ENCODE assay signal across 21 mouse cellular contexts in the genomic region with DNA sequence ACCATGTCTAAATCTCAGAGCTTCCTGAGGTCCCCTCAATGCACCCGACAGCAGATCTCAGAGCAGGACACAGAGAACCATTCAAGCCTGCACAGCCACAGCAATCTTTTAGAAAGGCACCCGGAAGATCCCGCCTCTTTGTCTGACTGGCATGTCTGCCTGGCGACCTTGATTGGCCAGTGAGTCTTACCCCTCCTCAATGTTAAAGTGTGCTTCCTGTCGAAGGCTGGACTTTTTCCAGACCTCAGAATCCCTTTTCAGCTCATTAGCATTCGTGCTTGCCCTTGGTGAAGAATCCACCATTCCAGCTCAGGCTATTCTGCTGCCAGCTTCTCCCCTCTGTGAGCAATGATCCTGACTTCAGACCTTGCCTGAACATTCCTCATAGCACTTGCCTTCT. TPM values are rescaled to one million over a fixed set of nuclear protein-coding genes. Genes with fewer than 3 reads are reported as not detected.
DNase-seq lines count a peak whose midpoint lies in the region; TF ChIP-seq lines count a peak whose summit lies in the region.
"Not testable (repeated sequence)": the region's sequence is repeated elsewhere in the genome, so short reads cannot be mapped to it uniquely, and the experiment has no call there.
"Had no signal": no experiment of that assay in that cellular context is flagged by ENCODE, and none has a peak within 500 bp of the region (broad histone marks: within the 10 kb centered on the region; RNA-seq: fewer than 3 reads in every experiment).

A gene (minus strand): TSS at position 101 of the 400 bp plus-strand sequence.

- not testable (repeated sequence) for TF ChIP-seq EP300 in ES-Bruce4 (IDR thresholded peaks at IDR 0.05; ENCODE audit: insufficient read depth, low read depth, low read length)

- H3K9me3 ChIP-seq in E14TG2a.4 (ENCODE audit: low read length), result peaks cover 12% of the 10 kb centered on the region
- not testable (repeated sequence) for H3K9me3 ChIP-seq in ES-Bruce4 (replicated peaks; ENCODE audit: control insufficient read depth, insufficient read depth, low read length, poor library complexity, severe bottlenecking); ES-E14 (ENCODE audit: control insufficient read depth, insufficient read depth, low read depth, low read length)

- peaks cover 15% of the 10 kb centered on the region for H3K4me1 ChIP-seq in E14TG2a.4 (replicated peaks; ENCODE audit: low read depth, low read length)
- H3K4me1 ChIP-seq in ES-Bruce4 (ENCODE audit: control insufficient read depth, insufficient read depth, low read length); ES-E14 (ENCODE audit: control insufficient read depth in 2 of 2, insufficient read depth in 2 of 2, low read length in 2 of 2, poor library complexity in 1 of 2): not testable (repeated sequence)

- not testable (repeated sequence) for TF ChIP-seq POLR2A in ES-Bruce4 (IDR thresholded peaks at IDR 0.05; ENCODE audit: insufficient read depth, low read length)

- not testable (repeated sequence) for TF ChIP-seq CTCF in E14TG2a.4 (conservative IDR thresholded peaks at IDR 0.05; ENCODE audit: low read length); ES-Bruce4 (IDR thresholded peaks at IDR 0.05; ENCODE audit: low read depth, low read length)

- H3K27me3 ChIP-seq in E14TG2a.4 (ENCODE audit: insufficient read depth, low read length); ES-Bruce4 (ENCODE audit: control insufficient read depth, insufficient read depth, low read length, poor library complexity, severe bottlenecking): not testable (repeated sequence)

- in situ Hi-C loops in ES-E14 (cut with MboI; ENCODE audit: low sequenced_read_pairs in 2 of 2, unreplicated experiment in 2 of 2), result not testable (repeated sequence)

- not testable (repeated sequence) for H3K27ac ChIP-seq in ES-Bruce4 (ENCODE audit: insufficient read depth, low read length)
- H3K27ac ChIP-seq in ES-E14 (ENCODE audit: insufficient read depth, low read depth, low read length, poor library complexity, severe bottlenecking), result peak within 1 kb of the TSS; percentile 66; the same call in 1 of the 2 replicates

- peaks cover 22% of the 10 kb centered on the region for H3K36me3 ChIP-seq in E14TG2a.4 (ENCODE audit: insufficient read depth, low read length)
- H3K36me3 ChIP-seq in ES-Bruce4 (ENCODE audit: control insufficient read depth, insufficient read depth, low read length, poor library complexity, severe bottlenecking); ES-E14 (ENCODE audit: control insufficient read depth, insufficient read depth, low read length, poor library complexity, severe bottlenecking): not testable (repeated sequence)

- H3K4me3 ChIP-seq in E14TG2a.4 (replicated peaks; ENCODE audit: low read length) (peak within 1 kb of the TSS; percentile 75), ES-Bruce4 (ENCODE audit: low read depth, low read length) (peak within 1 kb of the TSS; percentile 43), ES-E14 (ENCODE audit: insufficient read depth in 1 of 2, low read depth in 1 of 2, low read length in 2 of 2, poor library complexity in 1 of 2, severe bottlenecking in 1 of 2) (peak within 1 kb of the TSS; percentile 58 to 61)

- H3K9ac ChIP-seq in ES-Bruce4 (ENCODE audit: low read depth, poor library complexity, severe bottlenecking), result not testable (repeated sequence)
- peak within 1 kb of the TSS; percentile 48; the same call in 1 of the 2 replicates for H3K9ac ChIP-seq in ES-E14 (ENCODE audit: insufficient read depth, low read depth, low read length, poor library complexity, severe bottlenecking)

- not testable (repeated sequence) for DNase-seq in ES-E14 (ENCODE audit: low read depth, low spot score)
- DNase-seq in heart, adult 11 months, result peak; percentile 84

RNA-seq across cellular contexts. Expression of the gene that starts here (rescaled TPM):
- 30.9 and 37.3 TPM in 2 replicates for polyA plus RNA-seq in ES-Bruce4 (2011; ENCODE audit: insufficient read depth, insufficient read length, low read depth, missing spikeins)
- 91.2 and 114 TPM in 2 replicates for total RNA-seq in ES-E14 (2012; rRNA removed)
- total RNA-seq: adrenal gland, adult 18-20 months; adrenal gland, adult 2 months; adrenal gland, adult 8-10 months; adrenal gland, postnatal 10 days; adrenal gland, postnatal 14 days; adrenal gland, postnatal 25 days; adrenal gland, postnatal 36 days; adrenal gland, postnatal 4 days; CH12.LX; MEL had no signal
- polyA plus RNA-seq: activated CD4-positive, CD25-positive, alpha-beta regulatory T cell, adult 4 months; adrenal gland, adult 2 months; brain, embryonic 14.5 days; C2C12; CD4-positive, CD25-positive, alpha-beta regulatory T cell, adult 4 months; cerebellum, adult 2 months; G1E; Patski had no signal
